In the genomic region with DNA sequence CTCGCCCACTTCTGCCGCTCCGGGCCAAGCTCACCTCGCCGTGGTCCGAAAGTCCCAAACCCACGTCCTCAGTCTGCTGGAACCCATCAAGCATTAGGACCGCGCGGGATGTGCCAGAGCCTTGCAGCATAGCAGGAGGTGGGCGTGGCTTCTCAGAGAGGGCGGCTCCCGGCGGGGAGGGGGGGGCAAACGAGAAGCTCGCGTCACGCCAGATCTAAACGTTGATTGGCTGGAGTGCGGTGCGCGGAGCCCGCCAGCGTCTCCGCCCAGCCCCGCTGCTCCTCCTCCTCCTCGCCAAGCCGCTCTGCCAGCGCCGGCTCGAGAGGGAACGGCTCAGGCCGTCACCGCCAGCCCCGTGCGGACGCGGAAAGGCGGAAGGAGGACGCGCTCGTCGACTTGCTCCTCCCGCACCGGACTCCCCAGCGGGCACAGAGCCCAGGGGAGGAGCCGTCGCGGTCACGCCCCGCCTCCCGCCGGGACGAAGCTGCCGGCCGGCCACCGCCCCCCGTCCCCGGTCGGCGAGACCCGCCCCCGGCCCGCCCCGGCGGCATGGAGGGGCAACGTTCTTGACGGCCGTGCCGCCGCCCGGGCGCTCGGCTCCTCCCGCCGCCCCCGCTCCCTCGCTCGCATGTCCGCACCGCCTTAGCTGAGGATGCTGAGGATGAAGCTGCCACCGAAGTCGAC, we compare ENCODE assay signal across 8 mouse cellular contexts. TPM values are rescaled to one million over a fixed set of nuclear protein-coding genes. Genes with fewer than 3 reads are reported as not detected.
DNase-seq lines count a peak whose midpoint lies in the region; ATAC-seq lines count a peak whose summit lies in the region.

A gene (plus strand): TSS at position 269 of the 684 bp plus-strand sequence.

- no peaks in the 10 kb centered on the region for H3K27me3 ChIP-seq in hindbrain, embryonic 16.5 days (replicated peaks; ENCODE audit: control insufficient read depth, insufficient read depth, low read length)

- peak; percentile 97 for ATAC-seq in hindbrain, embryonic 16.5 days

- H3K4me2 ChIP-seq in hindbrain, embryonic 16.5 days (ENCODE audit: low read length): peak within 1 kb of the TSS; percentile 92

- peaks cover 23% of the 10 kb centered on the region for H3K4me1 ChIP-seq in hindbrain, embryonic 16.5 days (ENCODE audit: control insufficient read depth, insufficient read depth, low read depth, low read length)

- peak within 1 kb of the TSS; percentile 97 for H3K27ac ChIP-seq in hindbrain, embryonic 16.5 days (ENCODE audit: low read depth, low read length)
- H3K27ac ChIP-seq in macrophage: peak within 1 kb of the TSS; percentile 96

- peak within 1 kb of the TSS; percentile 80 for H3K9ac ChIP-seq in hindbrain, embryonic 16.5 days (ENCODE audit: low read depth, low read length)

- WGBS in hindbrain, embryonic 16.5 days: under 1% methylated on average over 57 of the region's 83 CpGs
- under 1% methylated on average over 47 of the region's 83 CpGs for WGBS in macrophage (ENCODE audit: missing documents)

- H3K36me3 ChIP-seq in hindbrain, embryonic 16.5 days (ENCODE audit: control insufficient read depth, insufficient read depth, low read length): no peaks in the 10 kb centered on the region
- H3K36me3 ChIP-seq in macrophage (ENCODE audit: inconsistent target): no peaks in the 10 kb centered on the region

- peak; percentile 90 for DNase-seq in WW6 (ENCODE audit: low read depth, low spot score)
- peak; percentile 97 to 99 for DNase-seq in cerebellum, postnatal 4 days (ENCODE audit: low spot score in 2 of 2)
- DNase-seq in gastrocnemius, adult 18-20 months (ENCODE audit: low spot score): peak; percentile 99
- peak; percentile 99 for DNase-seq in left cerebral cortex, adult 18-20 months (ENCODE audit: low spot score in 2 of 2)
- peak; percentile 99 for DNase-seq in right cerebral cortex, adult 18-20 months
- DNase-seq in urinary bladder, postnatal 10 days (ENCODE audit: low spot score): peak; percentile 97

- peak within 1 kb of the TSS; percentile 70 for H3K4me3 ChIP-seq in hindbrain, embryonic 16.5 days (ENCODE audit: low read length)
- peak within 1 kb of the TSS; percentile 97 for H3K4me3 ChIP-seq in macrophage (ENCODE audit: inconsistent target)

- H3K79me2 ChIP-seq in macrophage (ENCODE audit: inconsistent target): peaks cover 86% of the 10 kb centered on the region

- no peaks in the 10 kb centered on the region for H3K9me3 ChIP-seq in hindbrain, embryonic 16.5 days (ENCODE audit: control insufficient read depth, low read length)

RNA-seq across cellular contexts. Expression of the gene that starts here (rescaled TPM):
- 10 to 100 TPM in 1 of 2 experiments, 1 to 10 TPM in 1; 7.9 to 11.4 TPM for total RNA-seq in gastrocnemius, adult 18-20 months (2021)
- 2.8 and 2.9 TPM in 2 replicates for polyA plus RNA-seq in hindbrain, embryonic 16.5 days (2015; fragmentation: Nextera tagmentation; extraction: Ambion mirVana)
- 10 to 100 TPM; 22.2 to 24.0 TPM for total RNA-seq in left cerebral cortex, adult 18-20 months (2021)
- 100 to 1,000 TPM in 9 of 26 experiments, 10 to 100 TPM in 17; 27.4 to 263 (median 93.3) TPM for total RNA-seq in macrophage (2018; cell fraction: chromatin; rRNA removed)
- 10 to 100 TPM; 21.1 to 83.6 (median 33.9) TPM for total RNA-seq in macrophage (2018; cell fraction: cytosol; rRNA removed)
- 100 to 1,000 TPM in 5 of 26 experiments, 10 to 100 TPM in 21; 25.7 to 238 (median 78.2) TPM for total RNA-seq in macrophage (2018; cell fraction: nucleus; rRNA removed)
- polyA plus RNA-seq in macrophage (2018): 21.2 to 22.6 TPM (median 22.2 TPM) in 3 replicates

Comparison
In these comparisons a context has a peak if more than half of its experiments do, and no peak if none do; other contexts are left out.
1. Peak in every context shown above with its lines: DNase-seq, ATAC-seq, H3K4me3 ChIP-seq and H3K27ac ChIP-seq.